Mouse (Mus musculus): ENCODE results near the gene Pou3f4. TPM values are rescaled to one million over a fixed set of nuclear protein-coding genes. Genes with fewer than 3 reads are reported as not detected.
"Not testable (repeated sequence)": the region's sequence is repeated elsewhere in the genome, so short reads cannot be mapped to it uniquely, and the experiment has no call there.

Gene Pou3f4
- total RNA-seq (2021) = 1 to 10 TPM; 4.7 to 5.5 TPM

DNA sequence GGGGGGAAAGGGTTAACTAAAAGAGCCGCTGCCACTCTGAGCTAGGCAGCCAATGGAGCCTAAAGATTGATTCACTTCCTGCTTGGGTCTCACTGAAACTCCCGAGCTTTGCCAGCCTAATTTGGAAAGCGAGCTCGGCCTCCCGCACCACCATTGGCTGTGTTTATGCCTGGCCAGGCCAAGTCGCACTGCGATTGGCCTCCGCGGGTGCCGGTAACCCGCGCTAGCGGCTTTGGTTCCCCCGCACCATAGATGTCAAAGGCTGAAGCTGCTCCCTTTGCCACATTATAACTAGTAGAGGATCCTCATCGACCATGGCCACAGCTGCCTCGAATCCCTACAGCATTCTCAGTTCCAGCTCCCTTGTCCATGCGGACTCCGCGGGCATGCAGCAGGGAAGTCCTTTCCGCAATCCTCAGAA lies at the start of gene Pou3f4:
Gene Pou3f4, plus strand, starts transcription at position 130 of the 421 bp plus-strand sequence.
- DNase-seq (ENCODE audit: extremely low spot score in 1 of 2, low spot score in 2 of 2) = peak; percentile 72 to 82
- intact Hi-C loops (cut with DNase I) = no loop called here

DNA sequence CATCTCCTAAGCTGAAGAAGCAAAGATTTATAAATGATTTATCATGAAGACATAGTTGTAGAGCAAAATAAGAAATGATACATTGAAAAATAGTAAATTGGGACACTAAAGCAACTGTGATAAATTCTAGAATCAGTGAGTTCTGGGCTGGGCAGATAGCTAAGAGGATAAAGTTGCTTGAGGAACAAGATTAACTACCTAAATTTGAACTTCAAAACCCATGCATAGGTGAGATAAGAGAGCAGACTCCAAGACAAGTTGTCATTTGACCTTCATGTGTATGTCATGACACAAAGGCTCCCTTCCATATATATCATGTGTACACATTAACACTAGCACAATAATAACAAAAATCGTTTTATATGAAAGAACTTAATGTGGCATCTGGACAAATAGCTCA lies 48.1 kb upstream of the Pou3f4 start:
- DNase-seq (ENCODE audit: extremely low spot score in 1 of 2, low spot score in 2 of 2) = no peak
- intact Hi-C loops (cut with DNase I) = no loop called here

DNA sequence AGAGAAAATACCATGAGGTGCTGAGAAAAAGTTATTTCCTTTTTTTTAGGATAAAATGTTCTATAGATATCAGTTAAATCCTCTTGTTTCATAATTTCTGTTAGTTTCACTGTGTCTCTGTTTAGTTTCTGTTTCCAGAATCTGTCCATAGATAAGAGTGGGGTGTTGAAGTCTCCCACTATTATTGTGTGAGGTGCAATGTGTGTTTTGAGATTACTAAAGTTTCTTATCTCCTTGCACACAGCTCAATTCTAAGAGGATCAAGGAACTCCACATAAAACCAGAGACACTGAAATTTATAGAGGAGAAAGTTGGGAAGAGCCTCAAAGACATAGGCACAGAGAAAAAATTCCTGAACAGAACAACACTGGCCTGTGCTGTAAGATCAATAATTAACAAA lies 39.3 kb upstream of the Pou3f4 start:
- DNase-seq (ENCODE audit: extremely low spot score in 1 of 2, low spot score in 2 of 2); intact Hi-C loops (cut with DNase I): not testable (repeated sequence)

DNA sequence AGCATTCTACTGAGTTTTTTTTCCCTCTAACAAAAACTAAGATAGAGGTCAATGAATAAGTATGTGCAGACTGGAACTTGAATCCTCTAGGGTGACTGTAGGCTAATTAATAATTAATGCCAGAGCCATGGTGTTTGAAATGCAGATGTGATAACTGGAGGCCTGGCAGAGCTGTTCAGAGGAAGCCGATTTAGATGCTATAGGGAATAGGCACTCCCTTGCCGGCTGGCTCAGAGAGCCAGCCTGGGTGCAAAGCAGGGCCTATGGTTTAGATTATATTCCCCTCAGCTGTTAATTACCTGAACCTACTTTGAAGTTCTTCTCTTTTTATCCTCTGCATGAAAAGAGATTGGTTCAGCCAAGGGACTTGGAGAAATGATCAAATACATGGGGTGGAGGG lies 11.6 kb upstream of the Pou3f4 start:
- intact Hi-C loops (cut with DNase I) = no loop called here

DNA sequence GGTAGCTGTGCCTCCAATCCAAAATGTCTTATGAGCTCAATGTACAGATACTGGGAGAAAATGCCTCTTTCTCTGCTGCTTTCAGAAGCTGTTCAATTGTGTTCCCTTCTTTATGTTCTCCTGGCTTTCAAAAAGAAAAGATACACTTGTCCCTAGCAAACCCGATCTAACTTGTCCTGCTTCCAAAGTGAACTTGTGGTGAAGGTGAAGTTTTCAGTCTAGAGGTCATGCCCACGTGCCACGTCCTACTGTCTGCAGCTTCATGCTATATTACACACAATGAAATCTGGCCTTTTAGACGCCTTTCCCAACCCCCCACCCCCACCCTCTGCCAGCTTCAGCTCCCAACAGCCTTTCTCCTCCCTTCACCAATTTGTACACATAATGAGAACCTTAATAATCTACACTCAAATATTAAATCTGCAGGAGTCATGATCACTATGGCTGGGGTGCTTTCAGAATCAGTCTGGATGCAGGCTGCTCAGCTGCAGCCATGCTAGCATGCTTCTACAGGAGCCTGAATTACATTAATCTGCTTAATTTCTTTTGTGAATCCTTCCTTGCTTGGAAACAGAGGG lies 4.0 kb upstream of the Pou3f4 start:
- intact Hi-C loops (cut with DNase I) = no loop called here
- no peak for DNase-seq (ENCODE audit: extremely low spot score in 1 of 2, low spot score in 2 of 2)

More for the DNA sequence above, 11.6 kb upstream of the Pou3f4 start:
- DNase-seq (ENCODE audit: extremely low spot score in 1 of 2, low spot score in 2 of 2) = no peak

DNA sequence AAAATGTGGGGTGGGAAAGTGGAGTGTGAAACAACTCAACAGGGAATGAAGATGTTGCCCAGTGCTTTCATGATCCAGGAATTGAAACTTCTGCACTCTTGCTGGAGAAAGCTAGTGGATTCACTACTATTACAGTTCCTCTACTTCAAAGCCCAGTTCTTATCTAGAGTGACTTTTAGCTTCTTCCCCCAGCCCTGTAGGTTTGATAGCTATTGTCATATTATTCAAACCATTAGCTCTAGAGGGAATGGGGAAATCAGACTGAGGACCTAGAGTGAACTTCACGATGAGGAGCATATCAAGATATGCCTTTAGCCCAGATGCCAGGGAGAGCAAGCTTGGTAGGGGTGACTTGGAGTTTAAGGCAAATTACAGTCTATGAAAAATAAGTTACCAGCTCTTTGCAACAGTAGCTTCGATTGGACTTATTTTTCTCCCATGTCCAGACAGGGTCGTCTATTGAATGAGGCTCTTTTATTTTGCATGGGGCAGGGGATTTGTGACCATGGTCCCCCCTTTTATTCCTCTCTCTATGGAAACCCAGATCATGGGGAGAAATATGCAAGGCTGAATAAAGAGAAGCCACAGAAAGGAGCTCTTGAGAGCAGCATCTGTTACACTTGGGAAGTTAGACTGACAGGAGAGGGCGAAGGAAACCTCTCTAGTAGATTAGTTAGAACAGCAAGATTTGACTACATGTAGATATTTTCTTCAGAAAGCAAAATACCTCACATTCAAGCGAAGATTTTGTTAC lies 3.1 kb upstream of the Pou3f4 start:
- intact Hi-C loops (cut with DNase I) = no loop called here
- DNase-seq (ENCODE audit: extremely low spot score in 1 of 2, low spot score in 2 of 2) = no peak

DNA sequence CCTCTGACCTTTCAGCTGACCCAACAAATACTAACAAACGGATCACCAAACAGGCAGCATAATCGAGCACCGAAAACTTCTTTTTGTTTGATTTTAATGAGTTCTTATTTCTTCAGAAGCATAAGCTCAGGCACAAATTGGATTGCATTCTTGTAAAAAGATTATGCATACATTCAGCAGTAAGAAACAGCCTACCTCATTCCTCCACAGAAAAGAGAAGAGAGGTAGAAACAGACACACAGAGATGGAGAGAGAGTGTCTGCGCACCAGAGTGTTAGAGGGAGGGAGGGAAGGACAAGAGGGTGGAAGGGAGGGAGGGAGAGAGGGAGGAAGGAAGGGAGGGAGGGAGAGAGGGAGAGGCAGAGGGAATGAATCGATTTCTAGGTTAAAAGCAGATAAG lies 2.0 kb upstream of the Pou3f4 start:
- no peak for DNase-seq (ENCODE audit: extremely low spot score in 1 of 2, low spot score in 2 of 2)

DNA sequence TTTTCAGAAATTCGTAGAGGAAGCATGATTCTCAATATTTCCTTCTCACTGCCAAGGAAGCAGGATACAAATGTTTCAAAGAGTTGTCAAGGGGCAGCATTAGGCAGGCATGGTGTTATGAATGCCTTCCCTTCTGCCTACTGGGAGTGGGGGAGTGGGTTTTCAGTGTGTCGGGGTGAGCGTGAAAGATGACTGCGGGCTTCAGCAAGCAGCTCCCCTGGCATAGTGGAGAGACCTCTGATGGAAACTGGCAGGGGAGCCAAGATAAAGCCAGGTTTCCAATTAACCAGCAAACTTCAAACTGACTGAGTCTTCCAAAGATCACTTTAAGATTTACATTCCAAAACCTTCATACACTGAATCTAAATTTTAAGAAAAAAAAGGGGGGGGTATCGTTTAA lies 679 bp upstream of the Pou3f4 start:
- intact Hi-C loops (cut with DNase I) = no loop called here

More for the DNA sequence above, 2.0 kb upstream of the Pou3f4 start:
- intact Hi-C loops (cut with DNase I) = no loop called here

DNA sequence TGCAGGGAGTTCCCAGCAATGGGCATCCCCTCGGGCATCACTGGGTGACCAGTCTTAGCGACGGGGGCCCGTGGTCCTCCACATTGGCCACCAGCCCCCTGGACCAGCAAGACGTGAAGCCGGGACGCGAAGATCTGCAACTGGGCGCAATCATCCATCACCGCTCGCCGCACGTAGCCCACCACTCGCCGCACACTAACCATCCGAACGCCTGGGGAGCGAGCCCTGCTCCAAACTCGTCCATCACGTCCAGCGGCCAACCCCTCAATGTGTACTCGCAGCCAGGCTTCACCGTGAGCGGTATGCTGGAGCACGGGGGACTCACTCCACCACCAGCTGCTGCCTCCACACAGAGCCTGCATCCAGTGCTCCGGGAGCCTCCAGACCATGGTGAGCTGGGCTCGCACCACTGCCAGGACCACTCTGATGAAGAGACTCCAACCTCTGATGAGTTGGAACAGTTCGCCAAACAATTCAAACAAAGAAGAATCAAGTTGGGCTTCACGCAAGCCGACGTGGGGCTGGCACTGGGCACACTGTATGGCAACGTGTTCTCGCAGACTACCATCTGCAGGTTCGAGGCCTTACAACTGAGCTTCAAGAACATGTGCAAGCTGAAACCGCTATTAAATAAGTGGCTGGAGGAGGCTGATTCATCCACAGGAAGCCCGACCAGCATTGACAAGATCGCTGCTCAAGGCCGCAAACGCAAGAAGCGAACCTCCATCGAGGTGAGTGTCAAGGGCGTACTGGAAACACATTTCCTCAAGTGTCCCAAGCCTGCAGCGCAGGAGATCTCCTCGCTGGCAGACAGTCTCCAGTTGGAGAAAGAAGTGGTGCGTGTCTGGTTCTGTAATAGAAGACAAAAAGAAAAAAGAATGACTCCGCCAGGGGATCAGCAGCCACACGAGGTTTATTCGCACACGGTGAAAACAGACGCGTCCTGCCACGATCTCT lies 790 bp downstream of the Pou3f4 start:
- DNase-seq (ENCODE audit: extremely low spot score in 1 of 2, low spot score in 2 of 2) = peak in 1 of 2 experiments; percentile 17
- intact Hi-C loops (cut with DNase I) = no loop called here

More for the DNA sequence above, 679 bp upstream of the Pou3f4 start:
- DNase-seq (ENCODE audit: extremely low spot score in 1 of 2, low spot score in 2 of 2) = peak in 1 of 2 experiments; percentile 10

DNA sequence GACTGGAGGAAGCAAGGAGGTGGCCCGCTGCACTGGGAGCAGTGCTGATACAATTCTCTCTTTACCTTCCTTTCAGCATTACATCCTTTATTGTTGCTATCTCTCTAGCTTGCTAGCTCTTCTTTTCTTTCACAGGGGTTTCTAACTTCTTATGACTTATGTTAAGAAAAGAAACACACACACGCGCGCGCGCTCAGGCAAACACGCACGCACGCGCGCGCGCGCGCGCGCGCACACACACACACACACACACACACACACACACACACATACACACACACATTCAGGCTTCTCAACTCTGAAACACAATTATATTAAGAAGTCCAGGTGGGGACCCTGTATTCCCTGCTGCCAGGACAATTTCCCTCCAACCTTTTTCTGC lies 1.5 kb downstream of the Pou3f4 start:
- peak in 1 of 2 experiments; percentile 16 for DNase-seq (ENCODE audit: extremely low spot score in 1 of 2, low spot score in 2 of 2)
- intact Hi-C loops (cut with DNase I) = no loop called here

DNA sequence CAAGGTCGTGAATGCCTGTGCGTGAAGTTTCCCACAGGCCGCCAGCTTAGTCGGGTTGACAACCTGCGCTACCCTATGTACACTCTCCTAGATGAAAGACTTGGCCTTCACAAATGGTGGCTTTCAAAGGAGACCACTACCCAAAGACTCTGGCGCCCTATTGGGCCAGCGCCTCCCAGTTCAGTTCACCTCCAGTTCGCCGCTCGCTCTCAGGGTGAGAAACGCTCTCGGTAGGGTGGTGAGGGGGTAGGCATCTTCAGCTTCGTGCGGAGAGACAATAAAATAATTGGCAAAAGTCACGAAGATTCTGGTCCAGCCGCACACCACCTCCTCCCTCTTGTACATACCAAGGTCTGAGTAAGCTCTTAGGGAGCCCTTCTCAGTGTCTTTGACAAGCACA lies 2.5 kb downstream of the Pou3f4 start:
- no peak for DNase-seq (ENCODE audit: extremely low spot score in 1 of 2, low spot score in 2 of 2)
- intact Hi-C loops (cut with DNase I) = no loop called here

DNA sequence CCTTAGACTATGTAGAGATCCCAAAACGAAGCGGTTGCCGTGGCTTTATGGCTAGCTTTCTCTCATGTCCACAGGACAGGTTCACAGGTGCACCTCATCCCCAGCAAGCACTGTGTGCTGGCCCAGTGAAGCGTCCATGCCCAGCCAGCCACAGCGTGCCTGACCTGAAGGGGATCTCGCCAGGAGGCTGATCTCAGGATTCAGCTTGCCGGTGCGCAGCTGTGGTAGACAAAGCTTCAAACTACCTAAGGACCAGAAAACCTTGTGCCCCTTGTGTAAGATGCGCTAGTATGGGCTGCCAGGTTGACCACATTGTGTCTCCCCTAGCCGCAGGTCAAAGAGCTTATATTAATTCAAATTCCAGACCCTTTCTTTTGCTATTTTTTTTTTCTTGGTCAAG lies 3.1 kb downstream of the Pou3f4 start:
- no peak for DNase-seq (ENCODE audit: extremely low spot score in 1 of 2, low spot score in 2 of 2)
- intact Hi-C loops (cut with DNase I) = no loop called here

DNA sequence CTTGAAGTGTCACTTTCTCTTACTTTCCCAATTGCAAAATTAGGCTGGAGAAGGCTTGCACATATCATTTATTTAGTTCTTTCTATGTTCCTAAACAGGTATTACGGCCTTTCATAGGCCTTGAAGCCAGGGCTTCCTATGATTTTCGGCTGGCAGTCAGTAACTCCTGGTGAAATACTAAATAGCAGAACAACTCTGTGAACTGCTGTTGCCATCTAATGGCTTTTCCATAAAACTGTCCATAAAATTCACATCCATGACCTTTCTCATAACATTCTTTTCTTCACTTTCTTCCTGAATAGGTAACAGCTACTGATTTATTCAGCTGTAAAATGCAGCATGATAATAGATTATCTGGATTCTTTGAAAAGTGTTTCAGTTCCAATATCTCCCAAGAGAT lies 23.4 kb downstream of the Pou3f4 start:
- intact Hi-C loops (cut with DNase I) = no loop called here
- DNase-seq (ENCODE audit: extremely low spot score in 1 of 2, low spot score in 2 of 2) = no peak

DNA sequence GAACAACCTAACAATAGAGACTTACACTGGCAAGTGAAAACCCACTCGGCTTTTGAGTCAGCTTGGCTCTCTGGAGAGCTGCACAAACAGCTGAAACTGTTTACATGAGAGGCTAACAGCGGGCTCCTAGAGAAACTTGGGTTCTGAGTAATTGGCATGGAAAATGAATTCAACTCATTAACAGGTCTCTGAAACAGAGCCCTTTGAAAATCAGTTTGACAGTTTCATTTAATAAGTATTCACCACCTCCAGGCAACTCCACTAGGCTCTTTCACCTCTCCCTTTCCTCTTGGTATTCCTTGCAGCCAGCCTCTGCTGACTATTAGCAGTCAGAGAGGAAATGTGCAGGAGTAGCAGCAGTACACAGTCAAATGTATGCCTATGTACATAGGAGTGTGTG lies 37.2 kb downstream of the Pou3f4 start:
- intact Hi-C loops (cut with DNase I) = no loop called here
- no peak for DNase-seq (ENCODE audit: extremely low spot score in 1 of 2, low spot score in 2 of 2)

Data from left cerebral cortex, postnatal 10 days (tissue).